ENCODE assay signal across 16 mouse cellular contexts in the genomic region with DNA sequence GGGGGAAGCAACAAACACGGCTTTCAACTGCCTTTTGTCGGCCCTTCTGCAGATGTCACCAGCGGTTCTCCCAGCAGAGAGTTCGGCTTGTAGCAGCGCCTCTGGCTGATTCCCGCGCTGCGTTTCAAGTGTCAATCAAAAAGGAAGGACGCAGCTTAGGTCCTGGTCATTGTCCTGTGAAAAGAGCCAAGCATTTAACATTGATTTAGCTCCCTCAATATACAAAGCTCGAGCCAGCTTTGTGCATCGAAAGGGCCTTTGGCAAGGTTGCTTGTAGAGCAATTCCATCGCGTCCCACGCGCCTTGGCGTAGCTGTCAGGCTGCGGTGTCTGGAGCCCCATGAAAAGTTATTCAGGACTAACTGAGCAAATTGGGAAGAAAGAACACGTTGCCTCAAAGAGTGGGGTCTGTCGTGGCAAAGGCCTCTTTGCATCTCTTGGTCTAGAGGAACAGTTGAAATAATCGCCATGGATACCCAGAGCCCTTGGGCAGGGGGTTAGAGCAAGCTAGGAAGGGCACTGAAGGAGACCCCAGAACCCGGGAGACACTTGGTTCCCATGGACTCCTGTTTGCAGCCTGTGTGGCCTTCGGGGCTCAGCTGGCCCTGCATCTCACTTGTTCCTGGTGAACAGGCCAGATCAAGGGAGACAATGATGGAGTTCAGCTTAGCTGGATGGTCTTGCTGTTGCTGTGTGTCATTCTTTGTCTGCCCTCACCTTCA.
DNase-seq lines count a peak whose midpoint lies in the region; ATAC-seq lines count a peak whose summit lies in the region.
"Had no signal": no experiment of that assay in that cellular context is flagged by ENCODE, and none has a peak within 500 bp of the region (broad histone marks: within the 10 kb centered on the region; RNA-seq: fewer than 3 reads in every experiment).

No protein-coding gene starts in this region.

- H3K27me3 ChIP-seq in embryonic facial prominence, embryonic 10.5 days (replicated peaks; ENCODE audit: low read depth, poor library complexity, severe bottlenecking), result peaks cover 14% of the 10 kb centered on the region; the same call in 1 of the 2 replicates
- peaks cover 13% of the 10 kb centered on the region; the same call in 1 of the 2 replicates for H3K27me3 ChIP-seq in hindbrain, embryonic 10.5 days (ENCODE audit: insufficient read depth, poor library complexity, severe bottlenecking)
- 0 out of 2 replicates have a peak, but pooled peaks cover under 1% of the 10 kb centered on the region for H3K27me3 ChIP-seq in midbrain, embryonic 13.5 days
- H3K27me3 ChIP-seq: embryonic facial prominence, embryonic 13.5 days had no signal

- no peak overlapping the region for H3K9ac ChIP-seq in midbrain, embryonic 13.5 days (replicated peaks)
- H3K9ac ChIP-seq: embryonic facial prominence, embryonic 13.5 days; limb, embryonic 12.5 days; lung, embryonic 14.5 days had no signal

- no peaks in the 10 kb centered on the region for H3K9me3 ChIP-seq in embryonic facial prominence, embryonic 10.5 days
- no peaks in the 10 kb centered on the region for H3K9me3 ChIP-seq in hindbrain, embryonic 10.5 days
- no peaks in the 10 kb centered on the region for H3K9me3 ChIP-seq in midbrain, embryonic 13.5 days
- H3K9me3 ChIP-seq: embryonic facial prominence, embryonic 13.5 days; limb, embryonic 12.5 days had no signal

- H3K36me3 ChIP-seq in embryonic facial prominence, embryonic 10.5 days (replicated peaks), result no peaks in the 10 kb centered on the region
- H3K36me3 ChIP-seq in hindbrain, embryonic 10.5 days, result no peaks in the 10 kb centered on the region
- no peaks in the 10 kb centered on the region for H3K36me3 ChIP-seq in midbrain, embryonic 13.5 days
- H3K36me3 ChIP-seq: embryonic facial prominence, embryonic 13.5 days; limb, embryonic 12.5 days had no signal

- peaks cover 19% of the 10 kb centered on the region for H3K4me1 ChIP-seq in embryonic facial prominence, embryonic 10.5 days
- peaks cover 33% of the 10 kb centered on the region for H3K4me1 ChIP-seq in hindbrain, embryonic 10.5 days (replicated peaks)
- peaks cover 25% of the 10 kb centered on the region for H3K4me1 ChIP-seq in midbrain, embryonic 13.5 days (replicated peaks)
- H3K4me1 ChIP-seq: embryonic facial prominence, embryonic 13.5 days had no signal

- H3K4me2 ChIP-seq in midbrain, embryonic 13.5 days (replicated peaks), result peak overlapping the region; percentile 38
- H3K4me2 ChIP-seq: embryonic facial prominence, embryonic 13.5 days; limb, embryonic 12.5 days; lung, embryonic 14.5 days had no signal

- no peak overlapping the region for H3K4me3 ChIP-seq in embryonic facial prominence, embryonic 10.5 days
- no peak overlapping the region for H3K4me3 ChIP-seq in hindbrain, embryonic 10.5 days
- H3K4me3 ChIP-seq in midbrain, embryonic 13.5 days (replicated peaks), result no peak overlapping the region
- H3K4me3 ChIP-seq: embryonic facial prominence, embryonic 13.5 days; heart, adult 2 months; limb, embryonic 12.5 days had no signal

- DNase-seq in Muller cell, postnatal 12 days (ENCODE audit: inconsistent ontology term), result peak; percentile 42
- DNase-seq in embryonic facial prominence, embryonic 10.5 days (ENCODE audit: low spot score), result peak; percentile 16
- DNase-seq in hindbrain, embryonic 10.5 days (ENCODE audit: low spot score), result peak; percentile 52
- no peak for DNase-seq in gastrocnemius, postnatal 14 days
- DNase-seq in urinary bladder, adult 18-20 months (ENCODE audit: low spot score in 2 of 2), result no peak
- DNase-seq in kidney, postnatal 25 days, result no peak
- no peak for DNase-seq in T-cell, adult 2 months (ENCODE audit: low spot score)
- DNase-seq: cerebellum, adult 9-10 months; heart, adult 2 months; heart, postnatal 14 days; kidney, adult 9 months; lung, embryonic 14.5 days; thymus, postnatal 4 days had no signal

- ATAC-seq in midbrain, embryonic 13.5 days, result peak; percentile 75

- H3K27ac ChIP-seq in embryonic facial prominence, embryonic 10.5 days (replicated peaks), result 0 out of 2 replicates have a peak overlapping the region, but pooled peaks have one; percentile 35
- peak overlapping the region; percentile 75 for H3K27ac ChIP-seq in hindbrain, embryonic 10.5 days
- H3K27ac ChIP-seq in midbrain, embryonic 13.5 days, result 0 out of 2 replicates have a peak overlapping the region, but pooled peaks have one; percentile 46
- H3K27ac ChIP-seq: embryonic facial prominence, embryonic 13.5 days; heart, adult 2 months; limb, embryonic 12.5 days had no signal

- 57% methylated on average over 22 of the region's 22 CpGs for WGBS in embryonic facial prominence, embryonic 10.5 days
- 35% methylated on average over 22 of the region's 22 CpGs for WGBS in hindbrain, embryonic 10.5 days
- WGBS in midbrain, embryonic 13.5 days, result 18% methylated on average over 22 of the region's 22 CpGs

- intact Hi-C loops in gastrocnemius, postnatal 14 days (cut with DNase I; ENCODE audit: low total_unique reads), result no loop called here

Comparison
In these comparisons a context has a peak if more than half of its experiments do, and no peak if none do; other contexts are left out.
1. DNase-seq: peak in Muller cell, postnatal 12 days (single experiment), embryonic facial prominence, embryonic 10.5 days (single experiment) and hindbrain, embryonic 10.5 days (single experiment); none in gastrocnemius, postnatal 14 days (single experiment), urinary bladder, adult 18-20 months (0 of 2), kidney, postnatal 25 days (0 of 2) and T-cell, adult 2 months (single experiment).
2. Peak in every context shown above with its lines, with median percentiles within 50 percentile points of each other: H3K27ac ChIP-seq.